Mouse (Mus musculus) lung, postnatal 25 days (tissue): Measurements from ENCODE around the gene Grsf1.
A peak's percentile ranks its signal among the peaks of the same experiment; 100 is the strongest.

Experiments
- DNase-seq: peaks from one replicate; pipeline ENCODE4 v3.0.0; 2022; ENCODE audit warnings: low spot score

Grsf1 gene

GRCm38 (mm10) chr5:88688583-88689187 lies 12.7 kb upstream of the Grsf1 start:
- no peak for DNase-seq

GRCm38 (mm10) chr5:88687996-88688406 lies 12.0 kb upstream of the Grsf1 start:
- DNase-seq: no peak

GRCm38 (mm10) chr5:88685745-88686299 lies 9.9 kb upstream of the Grsf1 start:
- no peak for DNase-seq

GRCm38 (mm10) chr5:88685306-88685705 lies 9.3 kb upstream of the Grsf1 start:
- no peak for DNase-seq

GRCm38 (mm10) chr5:88684226-88684625 lies 8.3 kb upstream of the Grsf1 start:
- DNase-seq: no peak

GRCm38 (mm10) chr5:88683706-88684105 lies 7.7 kb upstream of the Grsf1 start:
- DNase-seq: no peak

GRCm38 (mm10) chr5:88680567-88680966 lies 4.6 kb upstream of the Grsf1 start:
- DNase-seq: no peak

GRCm38 (mm10) chr5:88679341-88679740 lies 3.4 kb upstream of the Grsf1 start:
- DNase-seq: no peak

- peak; percentile 34 for DNase-seq
These were observed 3.0 kb upstream of the Grsf1 start for GRCm38 (mm10) chr5:88678929-88679328.

- DNase-seq: peak; percentile 10
These were observed 1.1 kb downstream of the Grsf1 start for GRCm38 (mm10) chr5:88674703-88675442.

- no peak for DNase-seq
These were observed 12.1 kb downstream of the Grsf1 start for GRCm38 (mm10) chr5:88663875-88664274.

- DNase-seq: no peak
These were observed 12.8 kb downstream of the Grsf1 start for GRCm38 (mm10) chr5:88663151-88663550.

GRCm38 (mm10) chr5:88657868-88658267 lies 18.1 kb downstream of the Grsf1 start:
- no peak for DNase-seq

GRCm38 (mm10) chr5:88652589-88652988 lies 23.4 kb downstream of the Grsf1 start:
- no peak for DNase-seq

GRCm38 (mm10) chr5:88649250-88650173 lies 26.5 kb downstream of the Grsf1 start:
- DNase-seq: peak; percentile 5

- no peak for DNase-seq
These were observed 30.6 kb downstream of the Grsf1 start for GRCm38 (mm10) chr5:88645405-88645804.

- no peak for DNase-seq
These were observed 31.1 kb downstream of the Grsf1 start for GRCm38 (mm10) chr5:88644901-88645300.

- no peak for DNase-seq
These were observed 32.5 kb downstream of the Grsf1 start for GRCm38 (mm10) chr5:88643491-88643890.

GRCm38 (mm10) chr5:88642786-88643185 lies 33.2 kb downstream of the Grsf1 start:
- no peak for DNase-seq

- DNase-seq: no peak
These were observed 41.9 kb downstream of the Grsf1 start for GRCm38 (mm10) chr5:88634076-88634475.

- DNase-seq: no peak
These were observed 43.5 kb downstream of the Grsf1 start for GRCm38 (mm10) chr5:88632463-88632862.

GRCm38 (mm10) chr5:88631545-88631944 lies 44.4 kb downstream of the Grsf1 start:
- no peak for DNase-seq
